Mouse (Mus musculus): ENCODE measurements around the gene Wipf3. TPM values are rescaled to one million over a fixed set of nuclear protein-coding genes. Genes with fewer than 3 reads are reported as not detected.

The Wipf3 gene
- polyA plus RNA-seq, 1 experiment from 2014 or later, result 1.5 TPM

DNA sequence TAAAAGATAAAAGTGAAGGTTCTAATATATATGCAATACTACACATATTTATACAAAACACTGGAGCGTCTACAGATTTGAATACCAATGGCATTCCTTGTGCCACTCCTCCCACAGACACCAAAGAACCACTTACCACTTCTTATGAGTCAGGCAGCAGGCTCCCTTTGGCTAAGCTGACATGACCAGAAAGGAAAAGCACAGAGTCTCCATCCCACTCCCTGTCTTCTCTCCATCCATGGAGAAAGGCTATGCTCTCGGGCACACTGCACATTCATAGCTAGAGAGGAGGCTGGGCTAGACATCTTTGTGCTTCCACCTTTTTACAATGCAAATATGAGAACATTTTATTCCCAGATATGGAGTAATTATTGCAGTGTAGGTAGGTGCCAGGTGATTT is 27.9 kb upstream of the Wipf3 start:
- H3K4me2 ChIP-seq, result no peak overlapping the region
- WGBS, result 74% methylated on average over 2 of the region's 2 CpGs

DNA sequence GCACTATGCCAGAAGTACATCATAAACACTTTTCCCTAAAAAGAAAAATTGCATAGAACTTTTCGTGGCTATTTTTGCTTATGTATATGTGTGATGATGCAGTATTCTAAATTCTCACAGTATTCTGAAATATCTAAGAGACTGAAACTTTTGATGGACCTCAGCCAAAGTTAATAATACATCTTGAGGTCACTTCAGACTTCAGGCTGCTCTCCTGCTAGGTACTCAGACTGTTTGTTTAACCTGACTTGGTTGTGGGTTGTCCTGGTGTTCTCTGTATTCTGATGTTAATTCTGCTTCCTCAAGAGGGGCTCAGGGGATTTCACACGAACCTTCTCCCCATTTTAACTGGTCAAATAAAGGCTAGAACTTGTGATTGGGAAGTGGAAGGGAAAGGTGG is 24.5 kb upstream of the Wipf3 start:
- H3K36me3 ChIP-seq, result no peaks in the 10 kb centered on the region
- H3K9me3 ChIP-seq, result no peaks in the 10 kb centered on the region
- no peak for ATAC-seq (ENCODE audit: borderline replicate concordance, extremely low read depth, low FRiP score, low TSS enrichment)
- no peaks in the 10 kb centered on the region for H3K27me3 ChIP-seq
- no peak overlapping the region for H3K4me3 ChIP-seq
- no peak overlapping the region for H3K4me2 ChIP-seq
- WGBS, result 37% methylated on average over 2 of the region's 2 CpGs
- no peak overlapping the region for H3K27ac ChIP-seq
- H3K9ac ChIP-seq, result no peak overlapping the region
- H3K4me1 ChIP-seq, result 0 out of 2 replicates have a peak, but pooled peaks cover 7% of the 10 kb centered on the region

More for the DNA sequence above, 27.9 kb upstream of the Wipf3 start:
- no peaks in the 10 kb centered on the region for H3K36me3 ChIP-seq
- peaks cover 16% of the 10 kb centered on the region for H3K4me1 ChIP-seq
- no peaks in the 10 kb centered on the region for H3K27me3 ChIP-seq
- H3K9ac ChIP-seq, result no peak overlapping the region
- no peak overlapping the region for H3K4me3 ChIP-seq
- H3K27ac ChIP-seq, result no peak overlapping the region
- ATAC-seq (ENCODE audit: borderline replicate concordance, extremely low read depth, low FRiP score, low TSS enrichment), result no peak
- no peaks in the 10 kb centered on the region for H3K9me3 ChIP-seq

DNA sequence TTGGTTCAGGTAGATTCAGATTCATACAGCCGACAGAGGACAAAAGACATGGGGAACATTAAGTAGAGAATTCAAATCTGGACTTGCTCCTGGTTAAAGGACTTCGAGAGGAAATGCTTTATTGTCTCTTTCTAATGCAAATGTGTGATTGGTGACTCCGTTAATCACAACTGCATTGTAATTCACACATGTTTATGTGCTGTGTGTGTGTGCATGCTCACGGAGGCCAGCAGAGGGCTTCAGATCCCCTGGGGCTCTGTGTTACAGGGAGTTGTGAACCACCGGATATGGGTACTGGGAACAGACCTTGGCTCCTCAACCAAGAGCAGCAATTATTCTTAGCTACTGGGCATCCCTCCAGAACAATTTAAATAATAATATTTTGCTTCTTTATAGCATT is 23.3 kb upstream of the Wipf3 start:
- no peak for ATAC-seq (ENCODE audit: borderline replicate concordance, extremely low read depth, low FRiP score, low TSS enrichment)
- 0 out of 2 replicates have a peak, but pooled peaks cover 6% of the 10 kb centered on the region for H3K4me1 ChIP-seq
- no peak overlapping the region for H3K27ac ChIP-seq
- no peak overlapping the region for H3K9ac ChIP-seq
- no peak overlapping the region for H3K4me3 ChIP-seq
- WGBS, result 82% methylated on average over 5 of the region's 5 CpGs
- no peaks in the 10 kb centered on the region for H3K9me3 ChIP-seq
- H3K27me3 ChIP-seq, result no peaks in the 10 kb centered on the region
- no peaks in the 10 kb centered on the region for H3K36me3 ChIP-seq
- H3K4me2 ChIP-seq, result no peak overlapping the region

DNA sequence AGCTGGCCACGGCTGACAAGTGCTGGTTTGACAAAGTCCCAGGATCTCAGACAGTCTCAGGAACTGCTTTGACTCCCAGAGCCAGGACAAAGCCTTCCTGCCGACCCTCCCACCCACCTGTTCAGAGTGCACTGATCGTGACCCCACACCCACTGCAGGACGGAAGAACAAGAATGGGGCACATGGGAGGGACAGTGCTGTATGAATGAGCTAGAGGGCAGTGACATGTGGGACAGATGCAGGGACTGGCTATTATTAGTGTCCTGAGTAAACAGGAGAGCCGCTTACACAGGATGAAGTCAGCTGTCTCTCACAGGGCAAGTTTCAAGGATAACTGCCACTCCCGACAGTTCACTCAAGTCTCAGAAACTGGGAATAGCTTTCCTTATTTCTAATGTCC is 20.1 kb upstream of the Wipf3 start:
- Histone ChIP-seq H3K27ac (no peak overlapping the region; the same call in 1 of the 2 replicates), H3K9me3 (no peaks in the 10 kb centered on the region), H3K27me3 (no peaks in the 10 kb centered on the region), H3K9ac (no peak overlapping the region), H3K36me3 (no peaks in the 10 kb centered on the region), H3K4me1 (0 out of 2 replicates have a peak, but pooled peaks cover 6% of the 10 kb centered on the region), H3K4me2 (no peak overlapping the region), H3K4me3 (no peak overlapping the region)
- 38% methylated on average over 6 of the region's 6 CpGs for WGBS
- ATAC-seq (ENCODE audit: borderline replicate concordance, extremely low read depth, low FRiP score, low TSS enrichment), result 0 out of 2 replicates have a peak, but pooled peaks have one; percentile 14

DNA sequence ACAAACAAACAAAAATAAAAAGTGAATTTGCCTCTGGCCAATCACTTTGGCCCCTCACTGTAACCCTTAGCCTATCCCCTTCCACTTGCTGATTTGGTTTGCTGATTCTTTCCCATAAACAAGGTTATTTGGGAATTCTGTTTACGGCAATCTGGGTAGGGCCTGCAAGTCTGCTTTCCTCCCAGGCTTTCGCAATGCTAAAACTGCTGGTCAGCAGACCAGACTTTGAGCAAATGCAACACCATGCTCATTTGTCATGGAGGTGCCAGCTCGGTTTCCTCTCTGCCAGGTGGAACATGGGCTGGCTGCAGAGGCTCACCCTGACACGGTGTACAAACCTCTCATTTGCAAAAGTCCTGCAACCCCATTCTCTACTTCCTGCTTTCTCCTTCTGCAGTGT is 19.0 kb upstream of the Wipf3 start:
- H3K9ac ChIP-seq, result no peak overlapping the region
- H3K27ac ChIP-seq, result no peak overlapping the region
- H3K36me3 ChIP-seq, result no peaks in the 10 kb centered on the region
- no peaks in the 10 kb centered on the region for H3K9me3 ChIP-seq
- ATAC-seq (ENCODE audit: borderline replicate concordance, extremely low read depth, low FRiP score, low TSS enrichment), result no peak
- H3K4me3 ChIP-seq, result no peak overlapping the region
- 77% methylated on average over 4 of the region's 4 CpGs for WGBS
- H3K4me2 ChIP-seq, result no peak overlapping the region
- H3K4me1 ChIP-seq, result no peaks in the 10 kb centered on the region
- no peaks in the 10 kb centered on the region for H3K27me3 ChIP-seq

DNA sequence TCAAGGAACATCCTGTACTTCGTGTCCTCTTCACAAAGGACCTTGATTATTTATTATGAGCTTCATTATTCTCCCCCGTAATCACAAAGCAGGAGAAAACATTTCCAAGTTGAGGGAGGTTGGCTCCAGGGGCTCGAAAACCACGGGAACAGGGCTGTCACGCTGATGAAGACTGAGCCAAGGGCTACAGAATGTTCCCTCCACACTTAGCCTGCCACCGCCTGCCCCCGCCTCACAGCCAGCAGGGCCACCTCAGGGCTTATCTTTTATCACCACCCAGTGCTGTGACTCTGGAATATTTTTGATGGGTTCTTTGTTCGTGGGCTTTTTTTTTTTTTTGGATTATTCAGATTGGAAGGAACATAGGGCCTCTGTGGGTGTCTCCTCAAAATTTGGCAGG is 17.8 kb upstream of the Wipf3 start:
- no peak overlapping the region for H3K9ac ChIP-seq
- H3K9me3 ChIP-seq, result no peaks in the 10 kb centered on the region
- no peak overlapping the region for H3K4me2 ChIP-seq
- H3K27ac ChIP-seq, result no peak overlapping the region
- no peak for ATAC-seq (ENCODE audit: borderline replicate concordance, extremely low read depth, low FRiP score, low TSS enrichment)
- H3K27me3 ChIP-seq, result no peaks in the 10 kb centered on the region; the same call in 1 of the 2 replicates
- 61% methylated on average over 8 of the region's 8 CpGs for WGBS
- H3K4me1 ChIP-seq, result no peaks in the 10 kb centered on the region
- H3K36me3 ChIP-seq, result no peaks in the 10 kb centered on the region
- no peak overlapping the region for H3K4me3 ChIP-seq

DNA sequence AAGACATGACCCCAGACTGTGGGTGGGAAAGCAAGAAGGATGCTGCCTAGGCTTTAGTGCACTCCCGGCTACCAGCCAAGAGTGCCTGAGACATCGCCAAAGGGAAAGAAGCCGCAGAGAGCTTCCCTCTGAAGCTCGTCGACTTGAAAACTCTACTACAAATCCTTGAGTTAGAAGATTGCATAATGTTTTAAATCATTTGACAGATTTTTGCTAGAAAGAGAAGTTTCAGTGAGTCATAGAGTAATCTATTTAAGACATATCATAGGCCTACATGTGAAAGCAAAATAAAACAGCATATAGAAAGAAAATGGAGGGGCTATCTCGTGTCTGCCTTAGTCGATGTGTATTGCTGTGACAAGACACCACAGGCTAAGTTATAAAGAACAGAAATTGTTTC is 16.5 kb upstream of the Wipf3 start:
- ATAC-seq (ENCODE audit: borderline replicate concordance, extremely low read depth, low FRiP score, low TSS enrichment), result no peak
- Histone ChIP-seq H3K27ac (no peak overlapping the region), H3K27me3 (no peaks in the 10 kb centered on the region; the same call in 1 of the 2 replicates), H3K36me3 (no peaks in the 10 kb centered on the region), H3K4me2 (no peak overlapping the region), H3K4me1 (no peaks in the 10 kb centered on the region), H3K9me3 (no peaks in the 10 kb centered on the region), H3K9ac (no peak overlapping the region), H3K4me3 (no peak overlapping the region)
- 75% methylated on average over 7 of the region's 7 CpGs for WGBS

GRCm38 (mm10) chr6:54425230-54425629 is 4.2 kb upstream of the Wipf3 start:
- no peak overlapping the region for H3K4me3 ChIP-seq
- no peak overlapping the region for H3K9ac ChIP-seq
- no peak for ATAC-seq (ENCODE audit: borderline replicate concordance, extremely low read depth, low FRiP score, low TSS enrichment)
- WGBS, result 52% methylated on average over 8 of the region's 8 CpGs
- H3K4me1 ChIP-seq, result peaks cover 10% of the 10 kb centered on the region
- no peaks in the 10 kb centered on the region for H3K36me3 ChIP-seq
- H3K27me3 ChIP-seq, result peaks cover 36% of the 10 kb centered on the region
- H3K4me2 ChIP-seq, result no peak overlapping the region
- no peaks in the 10 kb centered on the region for H3K9me3 ChIP-seq
- no peak overlapping the region for H3K27ac ChIP-seq

GRCm38 (mm10) chr6:54428850-54429446 is 455 bp upstream of the Wipf3 start:
- peak overlapping the region; percentile 50 for H3K4me3 ChIP-seq
- peak overlapping the region; percentile 95 for H3K4me2 ChIP-seq
- ATAC-seq (ENCODE audit: borderline replicate concordance, extremely low read depth, low FRiP score, low TSS enrichment), result no peak
- H3K27me3 ChIP-seq, result peaks cover 44% of the 10 kb centered on the region
- H3K27ac ChIP-seq, result no peak overlapping the region
- no peaks in the 10 kb centered on the region for H3K9me3 ChIP-seq
- H3K36me3 ChIP-seq, result no peaks in the 10 kb centered on the region
- peak overlapping the region; percentile 41; the same call in 1 of the 2 replicates for H3K9ac ChIP-seq
- 5% methylated on average over 14 of the region's 14 CpGs for WGBS
- peaks cover 15% of the 10 kb centered on the region for H3K4me1 ChIP-seq

- Histone ChIP-seq H3K9me3 (no peaks in the 10 kb centered on the region), H3K4me2 (peak overlapping the region; percentile 95), H3K36me3 (no peaks in the 10 kb centered on the region), H3K9ac (peak overlapping the region; percentile 41; the same call in 1 of the 2 replicates), H3K4me1 (peaks cover 21% of the 10 kb centered on the region), H3K4me3 (peak overlapping the region; percentile 50), H3K27ac (no peak overlapping the region), H3K27me3 (peaks cover 44% of the 10 kb centered on the region)
- no peak for ATAC-seq (ENCODE audit: borderline replicate concordance, extremely low read depth, low FRiP score, low TSS enrichment)
- WGBS, result 25% methylated on average over 7 of the region's 7 CpGs
These were observed 818 bp downstream of the Wipf3 start for GRCm38 (mm10) chr6:54430221-54430620.

DNA sequence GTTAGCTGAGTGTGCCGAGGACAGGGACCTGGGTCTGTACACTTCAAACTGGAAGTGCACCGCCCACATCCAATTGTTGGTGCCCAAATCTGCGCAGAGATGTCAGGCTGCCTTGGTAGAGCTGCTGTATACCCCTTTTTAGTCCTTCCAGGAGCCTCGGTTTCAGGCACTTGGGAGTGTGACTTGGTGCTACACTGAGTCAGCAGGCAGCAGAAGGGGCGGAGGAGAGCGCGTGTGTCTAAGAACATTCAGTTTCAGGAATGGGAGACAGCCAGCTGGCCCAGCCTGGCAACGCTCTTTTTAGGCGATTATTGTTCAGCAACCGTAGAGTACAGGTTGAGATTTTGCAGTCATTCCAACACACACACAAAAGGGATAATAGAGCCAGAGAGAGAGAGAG is 2.4 kb downstream of the Wipf3 start:
- peaks cover 38% of the 10 kb centered on the region for H3K27me3 ChIP-seq
- ATAC-seq (ENCODE audit: borderline replicate concordance, extremely low read depth, low FRiP score, low TSS enrichment), result no peak
- H3K36me3 ChIP-seq, result no peaks in the 10 kb centered on the region
- no peaks in the 10 kb centered on the region for H3K9me3 ChIP-seq
- H3K9ac ChIP-seq, result no peak overlapping the region
- H3K4me2 ChIP-seq, result no peak overlapping the region
- no peak overlapping the region for H3K27ac ChIP-seq
- 71% methylated on average over 10 of the region's 10 CpGs for WGBS
- no peak overlapping the region for H3K4me3 ChIP-seq
- H3K4me1 ChIP-seq, result peaks cover 36% of the 10 kb centered on the region

DNA sequence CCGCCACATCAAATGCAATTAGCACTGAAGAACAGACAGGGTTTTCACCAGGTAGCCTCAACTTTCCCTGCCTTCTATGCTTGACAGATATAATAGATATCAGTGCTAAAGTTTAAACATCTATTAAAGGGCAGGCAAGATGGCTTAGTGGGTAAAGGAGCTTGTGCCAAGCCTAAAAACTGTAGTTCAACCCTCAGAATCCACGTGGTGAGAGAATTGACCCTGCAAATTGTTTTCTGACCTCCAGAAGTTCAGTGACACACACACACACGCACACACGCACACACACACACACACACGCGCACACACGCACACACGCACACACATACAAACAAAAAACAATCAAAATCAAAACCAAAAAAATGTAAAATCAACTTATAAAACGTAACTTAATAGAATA is 2.8 kb downstream of the Wipf3 start:
- WGBS, result 82% methylated on average over 9 of the region's 9 CpGs

More for the DNA sequence above, 2.8 kb downstream of the Wipf3 start:
- H3K9me3 ChIP-seq, result no peaks in the 10 kb centered on the region
- H3K36me3 ChIP-seq, result no peaks in the 10 kb centered on the region
- H3K27ac ChIP-seq, result no peak overlapping the region
- no peak overlapping the region for H3K9ac ChIP-seq
- peaks cover 36% of the 10 kb centered on the region for H3K4me1 ChIP-seq
- peaks cover 37% of the 10 kb centered on the region for H3K27me3 ChIP-seq
- no peak overlapping the region for H3K4me3 ChIP-seq
- no peak overlapping the region for H3K4me2 ChIP-seq
- no peak for ATAC-seq (ENCODE audit: borderline replicate concordance, extremely low read depth, low FRiP score, low TSS enrichment)
